Mouse (Mus musculus) megakaryocyte-erythroid progenitor cell, adult 5-6 weeks (primary cell): ENCODE data around the gene Pde4b. TPM values are rescaled to one million over a fixed set of nuclear protein-coding genes. Genes with fewer than 3 reads are reported as not detected.

Experiments used
- ATAC-seq: replicated peaks from 2 replicates; pipeline ENCODE4 v1.8.0; 2016; ENCODE audit warnings: mild to moderate bottlenecking, inconsistent platforms; ENCODE audit not compliant: severe bottlenecking, poor library complexity, low FRiP score, low TSS enrichment
- total RNA-seq, 2 experiments: library from RNA; stranded (forward) in 1 of 2; stranded (reverse) in 1 of 2; fragments of 200-1000, 215-1000 nt in 1 of 2; fragments of >200 nt in 1 of 2; fragmentation: Nextera tagmentation in 1 of 2; gene quantifications; 2 replicates each; pipeline ENCODE4 v1.2.3; 2014 to 2017

Gene Pde4b
- total RNA-seq, 2 experiments from 2014 or later: 18.0 to 23.9 TPM

GRCm38 (mm10) chr4:102172711-102173213, 85.4 kb downstream of the Pde4b start:
- ATAC-seq: no peak

GRCm38 (mm10) chr4:102175985-102176384, 88.6 kb downstream of the Pde4b start:
- ATAC-seq: no peak

- ATAC-seq: no peak
Measured at GRCm38 (mm10) chr4:102177258-102177657, 89.9 kb downstream of the Pde4b start.

- ATAC-seq: no peak
Measured at GRCm38 (mm10) chr4:102186888-102187287, 99.5 kb downstream of the Pde4b start.

- ATAC-seq: no peak
Measured at GRCm38 (mm10) chr4:102197707-102198106, 110.4 kb downstream of the Pde4b start.

- no peak for ATAC-seq
Measured at GRCm38 (mm10) chr4:102209773-102210172, 122.4 kb downstream of the Pde4b start.

- peak; percentile 59 for ATAC-seq
Measured at GRCm38 (mm10) chr4:102226700-102227099, 139.4 kb downstream of the Pde4b start.

- no peak for ATAC-seq
Measured at GRCm38 (mm10) chr4:102228953-102229586, 141.7 kb downstream of the Pde4b start.

- ATAC-seq: no peak
Measured at GRCm38 (mm10) chr4:102230898-102231297, 143.6 kb downstream of the Pde4b start.

- no peak for ATAC-seq
Measured at GRCm38 (mm10) chr4:102233633-102234032, 146.3 kb downstream of the Pde4b start.

GRCm38 (mm10) chr4:102235151-102235550, 147.8 kb downstream of the Pde4b start:
- ATAC-seq: no peak

GRCm38 (mm10) chr4:102239102-102239501, 151.8 kb downstream of the Pde4b start:
- no peak for ATAC-seq

GRCm38 (mm10) chr4:102239657-102240390, 152.5 kb downstream of the Pde4b start:
- no peak for ATAC-seq

GRCm38 (mm10) chr4:102240754-102241427, 153.5 kb downstream of the Pde4b start:
- ATAC-seq: no peak

- ATAC-seq: no peak
Measured at GRCm38 (mm10) chr4:102253994-102254393, 166.7 kb downstream of the Pde4b start.

GRCm38 (mm10) chr4:102254466-102255294, 167.3 kb downstream of the Pde4b start:
- no peak for ATAC-seq

- no peak for ATAC-seq
Measured at GRCm38 (mm10) chr4:102255295-102255670, 167.9 kb downstream of the Pde4b start.

GRCm38 (mm10) chr4:102256170-102256960, 169.0 kb downstream of the Pde4b start:
- no peak for ATAC-seq

GRCm38 (mm10) chr4:102260216-102260615, 172.9 kb downstream of the Pde4b start:
- ATAC-seq: no peak
